Mouse (Mus musculus) layer of hippocampus, adult 9-10 months (tissue): ENCODE data around the gene Olfr702.

Experiments used
- DNase-seq: peaks from one replicate; pipeline ENCODE4 v3.0.0; 2022; ENCODE audit warnings: low spot score

Olfr702 gene

DNA sequence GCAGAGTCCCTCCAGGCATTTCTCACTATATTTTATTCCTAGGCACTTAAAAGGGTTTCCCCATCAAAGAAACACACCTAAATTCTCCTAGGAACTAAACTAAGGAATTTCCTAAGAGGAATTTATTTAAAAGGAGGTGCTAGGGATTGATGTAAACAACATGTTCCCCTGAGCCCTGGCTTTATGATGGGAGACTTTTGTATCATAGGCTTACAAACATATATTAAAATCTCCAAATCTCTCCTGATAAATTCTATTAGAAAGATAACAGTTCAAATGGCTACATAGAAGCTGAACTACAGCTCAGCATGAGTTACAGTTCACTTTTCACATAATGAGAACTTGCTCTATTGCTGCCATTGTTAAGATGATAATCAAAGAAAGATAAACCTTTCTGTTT is at the start of gene Olfr702:
TSS of gene Olfr702 (minus strand) at position 101 of the 400 bp plus-strand sequence.
- no peak for DNase-seq

DNA sequence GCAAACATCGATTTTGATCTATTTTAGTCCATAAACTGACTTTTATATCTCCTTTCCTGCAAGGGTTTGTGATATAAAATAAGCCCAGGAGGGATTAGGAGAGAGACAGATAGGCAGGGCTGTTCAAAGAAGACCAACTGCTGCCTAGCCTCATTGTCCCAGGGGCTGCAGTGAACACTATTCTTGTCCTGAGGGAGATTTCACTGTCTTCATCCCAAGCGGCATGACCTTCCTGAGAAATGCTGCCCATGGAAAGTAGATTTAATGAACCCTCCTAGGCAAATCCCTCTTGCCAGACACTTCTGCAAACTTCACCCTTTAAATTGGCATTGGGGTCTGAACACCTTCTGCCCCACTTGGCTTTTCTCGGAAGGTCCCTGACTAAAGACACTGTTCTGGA is 43.1 kb upstream of the Olfr702 start, which contains the start of gene Olfr705:
TSS of gene Olfr705 (minus strand) at position 101 of the 400 bp plus-strand sequence.
- no peak for DNase-seq

DNA sequence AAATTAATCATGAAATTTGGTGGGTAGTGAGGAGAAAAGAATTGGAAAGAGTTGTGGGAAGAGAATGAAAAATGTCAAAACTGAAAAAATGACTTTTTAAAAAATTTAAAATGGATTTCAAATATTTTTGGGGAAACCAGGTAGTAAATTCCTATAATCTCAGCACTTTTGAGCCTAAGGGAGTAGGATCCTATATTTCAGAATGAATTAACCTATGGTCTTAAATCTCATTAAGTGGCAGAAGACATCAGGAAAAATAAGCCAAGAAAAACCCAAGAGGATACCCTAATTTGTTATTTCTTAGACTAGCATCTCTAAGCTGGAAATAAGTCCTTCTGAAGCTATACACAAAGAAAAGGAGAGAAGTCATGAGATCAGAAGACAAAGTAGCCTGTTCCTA is 29.2 kb upstream of the Olfr702 start, which contains the start of gene Olfr704:
TSS of gene Olfr704 (plus strand) at position 301 of the 400 bp plus-strand sequence.
- DNase-seq: no peak

DNA sequence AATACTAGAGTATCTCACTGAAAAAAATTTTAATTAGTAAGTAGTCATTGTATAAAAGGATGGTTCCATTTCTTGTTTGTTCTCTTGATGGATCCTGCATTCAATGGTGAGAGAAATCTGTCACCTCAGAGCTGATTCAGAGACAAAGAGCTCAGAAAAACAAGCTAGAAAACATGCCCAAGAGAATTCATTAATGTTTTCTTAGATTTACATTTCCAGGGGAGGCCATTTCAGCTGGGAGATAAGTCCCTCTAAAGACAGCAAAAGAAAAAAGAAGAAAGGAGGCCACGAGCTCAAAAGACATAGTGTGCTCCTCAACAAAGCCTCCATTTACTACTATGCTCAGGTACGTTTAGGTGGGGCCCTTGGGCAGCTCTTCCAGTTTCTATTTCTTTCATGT is 9.4 kb upstream of the Olfr702 start, which contains the start of gene Olfr703:
TSS of gene Olfr703 (plus strand) at position 301 of the 400 bp plus-strand sequence.
- DNase-seq: no peak

DNA sequence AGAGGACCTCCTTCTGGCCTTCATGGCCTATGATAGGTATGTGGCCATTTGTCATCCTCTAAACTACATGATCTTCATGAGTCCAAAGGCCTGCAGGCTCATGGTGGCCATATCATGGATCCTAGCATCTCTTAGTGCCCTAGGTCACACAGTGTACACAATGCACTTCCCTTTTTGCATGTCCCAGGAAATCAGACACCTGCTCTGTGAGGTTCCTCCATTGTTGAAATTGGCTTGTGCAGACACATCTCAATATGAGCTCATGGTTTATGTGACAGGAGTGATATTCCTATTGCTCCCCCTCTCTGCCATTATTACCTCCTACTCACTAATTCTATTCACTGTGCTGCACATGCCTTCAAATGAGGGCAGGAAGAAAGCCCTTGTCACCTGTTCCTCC is 15.3 kb downstream of the Olfr702 start:
- no peak for DNase-seq

DNA sequence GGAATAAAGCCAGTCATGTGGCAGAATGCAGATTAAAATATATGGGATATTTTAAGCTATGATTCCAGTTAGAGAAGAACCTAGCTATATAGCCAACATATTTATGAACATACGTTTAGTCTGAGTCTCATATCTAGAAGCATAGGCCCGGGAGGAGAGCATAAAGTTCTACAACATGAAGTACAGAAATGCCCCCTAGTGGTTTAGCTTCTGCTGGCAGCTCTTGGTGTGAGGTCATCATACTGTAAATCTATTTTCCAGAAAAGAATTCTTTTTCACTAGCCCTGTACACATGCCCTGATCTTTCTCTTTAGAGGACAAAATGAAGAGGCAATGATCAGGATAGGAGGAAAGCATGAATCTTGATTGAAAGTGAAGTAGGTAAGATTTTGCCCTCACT is 17.9 kb downstream of the Olfr702 start:
- no peak for DNase-seq

GRCm38 (mm10) chr7:106813829-106814228 is 19.9 kb downstream of the Olfr702 start, which contains the start of gene Olfr701:
Gene Olfr701 (plus strand): TSS chr7:106814129.
- no peak for DNase-seq

DNA sequence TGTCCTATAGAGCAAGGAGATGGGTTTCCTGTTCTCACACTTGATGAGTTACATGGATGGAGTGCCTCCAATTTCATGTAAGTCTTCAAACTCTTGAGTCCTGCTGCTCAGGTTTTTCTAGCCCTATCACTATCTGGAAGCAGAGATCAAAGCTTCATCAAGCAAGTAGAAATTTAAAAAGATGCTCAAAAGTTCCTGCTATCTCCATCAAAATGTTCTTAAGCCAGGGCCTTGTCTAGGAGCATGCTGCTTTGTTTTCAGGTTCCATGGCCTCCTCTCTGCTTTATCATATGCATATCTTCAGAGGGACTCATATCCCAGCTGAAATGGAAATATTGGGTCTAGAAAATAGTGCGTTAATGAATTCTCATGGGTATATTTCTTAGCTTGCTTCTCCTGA is 25.0 kb downstream of the Olfr702 start, which contains the start of gene Olfr700:
TSS of gene Olfr700 (minus strand) at position 101 of the 400 bp plus-strand sequence.
- DNase-seq: no peak

DNA sequence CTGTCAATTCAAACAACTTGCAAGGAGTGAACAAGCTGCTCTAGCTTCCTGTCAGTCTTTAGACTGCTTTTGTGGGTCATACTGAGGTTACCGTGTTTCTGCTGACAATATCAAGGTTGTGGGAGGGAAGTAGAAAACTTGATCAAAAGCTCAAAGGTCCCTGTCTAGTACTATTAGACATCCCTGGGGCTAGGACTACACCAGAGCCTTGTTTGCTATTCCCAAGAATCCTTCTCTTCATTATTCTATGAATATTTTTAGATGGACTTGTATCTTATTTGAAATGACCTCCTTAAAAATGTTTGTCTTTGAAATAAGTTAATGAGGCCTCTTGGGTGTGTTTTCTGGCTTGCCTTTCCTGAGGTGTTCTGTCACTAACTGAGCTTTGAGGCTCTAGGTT is 40.6 kb downstream of the Olfr702 start, which contains the start of gene Olfr699:
TSS of gene Olfr699 (minus strand) at position 101 of the 400 bp plus-strand sequence.
- DNase-seq: no peak

GRCm38 (mm10) chr7:106788330-106788729 is 45.4 kb downstream of the Olfr702 start:
- DNase-seq: no peak
